ENCODE assay signal across 8 mouse cellular contexts in genomic region chr2:165326304-165327190, GRCm38 (mm10). TPM values are rescaled to one million over a fixed set of nuclear protein-coding genes. Genes with fewer than 3 reads are reported as not detected.
DNase-seq lines count a peak whose midpoint lies in the region; ATAC-seq and TF ChIP-seq lines count a peak whose summit lies in the region.

Gene Elmo2 (minus strand): TSS chr2:165326479.

- no peak for TF ChIP-seq CTCF in G1E (IDR thresholded peaks at IDR 0.05; ENCODE audit: low read depth, low read length)
- TF ChIP-seq CTCF in layer of hippocampus, adult 2 months (conservative IDR thresholded peaks at IDR 0.05) = 0 out of 2 replicates have a peak, but pooled peaks have one; percentile 19
- TF ChIP-seq CTCF in lung, embryonic 14.5 days (IDR thresholded peaks at IDR 0.05; ENCODE audit: low read depth) = no peak; the same call in 1 of the 2 replicates
- TF ChIP-seq CTCF in olfactory bulb, adult 2 months (IDR thresholded peaks at IDR 0.05; ENCODE audit: insufficient read depth, low read depth, low read length) = no peak
- TF ChIP-seq CTCF in thymus, adult 2 months (IDR thresholded peaks at IDR 0.05; ENCODE audit: borderline replicate concordance, control insufficient read depth, extremely low read depth, insufficient read depth, low read length, poor library complexity) = peak; percentile 58; the same call in 1 of the 2 replicates

- WGBS in forebrain, embryonic 16.5 days = under 1% methylated on average over 54 of the region's 55 CpGs
- under 1% methylated on average over 55 of the region's 55 CpGs for WGBS in lung, embryonic 14.5 days
- under 1% methylated on average over 55 of the region's 55 CpGs for WGBS in olfactory bulb, adult 2 months
- WGBS in thymus, adult 2 months = under 1% methylated on average over 52 of the region's 55 CpGs

- no peaks in the 10 kb centered on the region for H3K9me3 ChIP-seq in G1E (replicated peaks)
- H3K9me3 ChIP-seq in forebrain, embryonic 16.5 days (ENCODE audit: control insufficient read depth, low read length) = no peaks in the 10 kb centered on the region
- H3K9me3 ChIP-seq in lung, embryonic 14.5 days (ENCODE audit: low read depth, low read length) = no peaks in the 10 kb centered on the region

- H3K9ac ChIP-seq in forebrain, embryonic 16.5 days (replicated peaks; ENCODE audit: low read depth, low read length) = peak within 1 kb of the TSS; percentile 91
- H3K9ac ChIP-seq in lung, embryonic 14.5 days = peak within 1 kb of the TSS; percentile 88

- ATAC-seq in G1E (ENCODE audit: extremely low read depth, insufficient number of reproducible peaks, low FRiP score, poor library complexity, severe bottlenecking) = peak; percentile 93
- ATAC-seq in forebrain, embryonic 16.5 days = peak; percentile 98
- ATAC-seq in lung, embryonic 14.5 days (ENCODE audit: insufficient read depth) = peak; percentile 97

- H3K27me3 ChIP-seq in G1E (ENCODE audit: insufficient read depth, low read length) = peaks cover 8% of the 10 kb centered on the region
- H3K27me3 ChIP-seq in forebrain, embryonic 16.5 days (replicated peaks; ENCODE audit: control insufficient read depth, insufficient read depth, low read length) = no peaks in the 10 kb centered on the region
- no peaks in the 10 kb centered on the region for H3K27me3 ChIP-seq in lung, embryonic 14.5 days (ENCODE audit: insufficient read depth, low read length)
- H3K27me3 ChIP-seq in thymus, adult 2 months (ENCODE audit: control insufficient read depth, insufficient read depth, low read length) = no peaks in the 10 kb centered on the region

- peaks cover 31% of the 10 kb centered on the region for H3K36me3 ChIP-seq in G1E (replicated peaks)
- no peaks in the 10 kb centered on the region for H3K36me3 ChIP-seq in forebrain, embryonic 16.5 days (ENCODE audit: control insufficient read depth, insufficient read depth)
- no peaks in the 10 kb centered on the region for H3K36me3 ChIP-seq in lung, embryonic 14.5 days (ENCODE audit: insufficient read depth)
- H3K36me3 ChIP-seq in thymus, adult 2 months (ENCODE audit: control insufficient read depth, insufficient read depth, low read length) = no peaks in the 10 kb centered on the region

- peak; percentile 93 for DNase-seq in G1E (ENCODE audit: low spot score)
- DNase-seq in cerebellum, adult 18-20 months = peak; percentile 98
- peak; percentile 97 to 99 for DNase-seq in heart, postnatal 36 days
- peak; percentile 97 to 98 for DNase-seq in layer of hippocampus, adult 2 months (ENCODE audit: low spot score in 2 of 2)
- peak; percentile 99 for DNase-seq in lung, embryonic 14.5 days
- DNase-seq in thymus, adult 2 months = peak; percentile 99

- peak; percentile 60 for TF ChIP-seq POLR2A in olfactory bulb, adult 2 months (IDR thresholded peaks at IDR 0.05; ENCODE audit: insufficient read depth, low read depth, low read length)
- TF ChIP-seq POLR2A in thymus, adult 2 months (IDR thresholded peaks at IDR 0.05; ENCODE audit: control insufficient read depth, extremely low read depth, insufficient read depth, low read length, poor library complexity) = peak; percentile 89

- peak within 1 kb of the TSS; percentile 89 for H3K27ac ChIP-seq in forebrain, embryonic 16.5 days (ENCODE audit: low read length)
- peak within 1 kb of the TSS; percentile 98 for H3K27ac ChIP-seq in layer of hippocampus, adult 2 months
- peak within 1 kb of the TSS; percentile 70 for H3K27ac ChIP-seq in lung, embryonic 14.5 days (ENCODE audit: low read depth)
- H3K27ac ChIP-seq in olfactory bulb, adult 2 months (ENCODE audit: insufficient read depth, low read depth, low read length) = peak within 1 kb of the TSS; percentile 88
- H3K27ac ChIP-seq in thymus, adult 2 months (ENCODE audit: control insufficient read depth, insufficient read depth, low read length) = peak within 1 kb of the TSS; percentile 57

- H3K4me3 ChIP-seq in G1E (ENCODE audit: low read depth, low read length) = peak within 1 kb of the TSS; percentile 89
- peak within 1 kb of the TSS; percentile 98 for H3K4me3 ChIP-seq in forebrain, embryonic 16.5 days (replicated peaks; ENCODE audit: low read length)
- peak within 1 kb of the TSS; percentile 87 for H3K4me3 ChIP-seq in layer of hippocampus, adult 2 months
- H3K4me3 ChIP-seq in lung, embryonic 14.5 days (ENCODE audit: low read depth, low read length) = peak within 1 kb of the TSS; percentile 93
- peak within 1 kb of the TSS; percentile 68 for H3K4me3 ChIP-seq in olfactory bulb, adult 2 months (ENCODE audit: insufficient read depth, low read depth, low read length)
- H3K4me3 ChIP-seq in thymus, adult 2 months (ENCODE audit: control insufficient read depth, insufficient read depth, low read length) = peak within 1 kb of the TSS; percentile 84

- peaks cover 48% of the 10 kb centered on the region for H3K4me1 ChIP-seq in G1E (ENCODE audit: insufficient read depth, low read depth, low read length)
- peaks cover 43% of the 10 kb centered on the region for H3K4me1 ChIP-seq in forebrain, embryonic 16.5 days (replicated peaks; ENCODE audit: control insufficient read depth, insufficient read depth, low read length)
- H3K4me1 ChIP-seq in lung, embryonic 14.5 days (ENCODE audit: insufficient read depth) = peaks cover 20% of the 10 kb centered on the region
- peaks cover 50% of the 10 kb centered on the region for H3K4me1 ChIP-seq in olfactory bulb, adult 2 months (ENCODE audit: control insufficient read depth, insufficient read depth, low read length)
- H3K4me1 ChIP-seq in thymus, adult 2 months (replicated peaks; ENCODE audit: control insufficient read depth, insufficient read depth, low read length) = peaks cover 18% of the 10 kb centered on the region

- H3K4me2 ChIP-seq in forebrain, embryonic 16.5 days (ENCODE audit: low read length) = peak within 1 kb of the TSS; percentile 96
- peak within 1 kb of the TSS; percentile 95 for H3K4me2 ChIP-seq in lung, embryonic 14.5 days

- intact Hi-C loops in heart, postnatal 36 days (cut with DNase I) = loop anchor here (2.0 kb wide), 1 partner anchor 38 kb away; no protein-coding TSS in a partner anchor

RNA-seq across cellular contexts. Expression of gene Elmo2, which starts in this region (rescaled TPM):
- 22.6 and 38.3 TPM in 2 replicates for total RNA-seq in G1E (2014; fragmentation: Nextera tagmentation)
- 17.7 and 18.8 TPM in 2 replicates for total RNA-seq in G1E (2017)
- 8.1 and 15.1 TPM in 2 replicates for polyA plus RNA-seq in G1E (2012)
- 107 and 115 TPM in 2 replicates for polyA plus RNA-seq in forebrain, embryonic 16.5 days (2015; fragmentation: Nextera tagmentation; extraction: Ambion mirVana)
- 10 to 100 TPM; 16.7 to 19.1 TPM for total RNA-seq in heart, postnatal 36 days (2021)
- total RNA-seq in layer of hippocampus, adult 2 months (2021) = 100 to 1,000 TPM; 200 to 202 TPM
- polyA plus RNA-seq in lung, embryonic 14.5 days (2014; fragmentation: Nextera tagmentation; extraction: Ambion mirVana) = 79.2 and 82.2 TPM in 2 replicates
- polyA plus RNA-seq in olfactory bulb, adult 2 months (2012; ENCODE audit: insufficient read depth, insufficient read length, low replicate concordance, missing spikeins) = 231 TPM in 1 of 2 replicates, not detected in the other
- 95.0 and 106 TPM in 2 replicates for polyA plus RNA-seq in thymus, adult 2 months (2012; rRNA removed)

Comparison
In these comparisons a context has a peak if more than half of its experiments do, and no peak if none do; other contexts are left out.
1. Peak in every context shown above with its lines: DNase-seq, ATAC-seq, H3K4me3 ChIP-seq and H3K27ac ChIP-seq.
2. RNA of gene Elmo2 (total RNA-seq): 200 to 202 TPM in layer of hippocampus, adult 2 months; 17.7 to 38.3 TPM in G1E and 16.7 to 19.1 TPM in heart, postnatal 36 days; every median in the first group is over 4 times any median in the second.
3. CTCF ChIP-seq: peak in layer of hippocampus, adult 2 months (single experiment) and thymus, adult 2 months (single experiment); none in G1E (single experiment), lung, embryonic 14.5 days (single experiment) and olfactory bulb, adult 2 months (single experiment).